Mouse (Mus musculus): ENCODE measurements around the gene Spen.

DNA sequence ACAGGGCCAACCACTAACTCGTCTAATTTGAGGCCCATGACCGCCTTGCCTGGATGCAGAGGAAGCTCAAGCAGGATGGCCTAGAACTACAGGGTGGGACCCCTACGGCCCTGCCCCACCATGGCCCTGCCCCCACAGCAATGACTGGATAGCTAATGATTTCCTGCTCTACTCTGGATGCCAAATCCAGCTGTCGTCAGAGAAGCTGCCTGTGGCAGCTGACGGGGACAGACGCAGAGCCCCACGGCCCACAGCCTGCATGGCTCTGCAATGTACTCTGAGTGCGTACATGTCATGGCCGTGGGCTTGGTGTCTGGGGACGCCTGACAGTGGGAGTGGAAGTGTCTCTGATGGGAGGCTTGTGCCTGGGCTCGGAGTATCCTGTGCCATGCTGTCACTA lies 54.3 kb downstream of the Spen start:
- TF ChIP-seq CTCF (IDR thresholded peaks at IDR 0.05; ENCODE audit: insufficient read depth, low read length) (no peak), POLR2A (IDR thresholded peaks at IDR 0.05; ENCODE audit: borderline replicate concordance, extremely low read depth, low read depth, low read length) (no peak)

All from lung, adult 2 months (tissue).